Mouse (Mus musculus) lung, postnatal 0 days (tissue): ENCODE results near the gene Cd36.
A peak's percentile ranks its signal among the peaks of the same experiment; 100 is the strongest.

Source experiments
- CTCF ChIP-seq: IDR thresholded peaks from 2 replicates; pipeline ENCODE4 v1.5.1; 2016; ENCODE audit warnings: antibody characterized with exemption, mild to moderate bottlenecking
- EP300 ChIP-seq: IDR thresholded peaks from 2 replicates; pipeline ENCODE4 v1.6.1; 2016; ENCODE audit warnings: antibody characterized with exemption, mild to moderate bottlenecking, control low read depth

GRCm38 (mm10) chr5:17880799-17881541 is 7.6 kb downstream of the Cd36 start:
- TF ChIP-seq CTCF (peak; percentile 12; the same call in 1 of the 2 replicates), EP300 (no peak)
